Mouse (Mus musculus) G1E (cell line): ENCODE measurements around the gene Wfdc6a.

Source experiments
- CTCF ChIP-seq: IDR thresholded peaks from 2 replicates; pipeline ENCODE4 v1.5.1; 2012; ENCODE audit warnings: low read depth, low read length, inconsistent platforms, mixed read lengths
- GATA1 ChIP-seq: IDR thresholded peaks from 2 replicates; pipeline ENCODE4 v1.6.1; 2012; ENCODE audit warnings: borderline replicate concordance, low read length, inconsistent platforms, mixed read lengths

GRCm38 (mm10) chr2:164593494-164593893 is 8.2 kb upstream of the Wfdc6a start, which contains the start of gene Eppin:
- TF ChIP-seq GATA1 (no peak), CTCF (no peak)
